ENCODE assay signal across 22 mouse cellular contexts in genomic region chr17:50453956-50454355, GRCm38 (mm10). TPM values are rescaled to one million over a fixed set of nuclear protein-coding genes. Genes with fewer than 3 reads are reported as not detected.
DNase-seq lines count a peak whose midpoint lies in the region; ATAC-seq lines count a peak whose summit lies in the region.
"Had no signal": no experiment of that assay in that cellular context is flagged by ENCODE, and none has a peak within 500 bp of the region (broad histone marks: within the 10 kb centered on the region; RNA-seq: fewer than 3 reads in every experiment).

No protein-coding gene starts in this region.

- intact Hi-C loops in left cerebral cortex, postnatal 4 days (cut with DNase I): no loop called here

- H3K9ac ChIP-seq in liver, embryonic 16.5 days (ENCODE audit: low read depth, low read length): no peak overlapping the region
- H3K9ac ChIP-seq: forebrain, embryonic 13.5 days; heart, embryonic 15.5 days; hindbrain, embryonic 15.5 days; intestine, embryonic 15.5 days; kidney, embryonic 15.5 days; limb, embryonic 15.5 days; midbrain, embryonic 13.5 days; neural tube, embryonic 13.5 days had no signal

- H3K4me1 ChIP-seq in liver, embryonic 16.5 days (ENCODE audit: control insufficient read depth, low read depth, low read length): no peaks in the 10 kb centered on the region; the same call in 1 of the 2 replicates
- 0 out of 2 replicates have a peak, but pooled peaks cover 3% of the 10 kb centered on the region for H3K4me1 ChIP-seq in limb, embryonic 10.5 days
- H3K4me1 ChIP-seq: embryonic facial prominence, embryonic 10.5 days; forebrain, embryonic 13.5 days; heart, embryonic 15.5 days; hindbrain, embryonic 15.5 days; intestine, embryonic 15.5 days; kidney, embryonic 15.5 days; limb, embryonic 15.5 days; midbrain, embryonic 13.5 days; neural tube, embryonic 13.5 days had no signal

- no peaks in the 10 kb centered on the region for H3K27me3 ChIP-seq in liver, embryonic 16.5 days (ENCODE audit: control insufficient read depth, insufficient read depth, low read depth, low read length)
- H3K27me3 ChIP-seq in limb, embryonic 10.5 days (ENCODE audit: low read depth, poor library complexity, severe bottlenecking): no peaks in the 10 kb centered on the region
- H3K27me3 ChIP-seq: forebrain, embryonic 13.5 days; heart, embryonic 15.5 days; hindbrain, embryonic 15.5 days; intestine, embryonic 15.5 days; kidney, embryonic 15.5 days; limb, embryonic 15.5 days; midbrain, embryonic 13.5 days; neural tube, embryonic 13.5 days had no signal

- H3K9me3 ChIP-seq in liver, embryonic 16.5 days (replicated peaks; ENCODE audit: control insufficient read depth, low read length): no peaks in the 10 kb centered on the region
- H3K9me3 ChIP-seq in limb, embryonic 10.5 days (replicated peaks): no peaks in the 10 kb centered on the region
- H3K9me3 ChIP-seq: embryonic facial prominence, embryonic 10.5 days; forebrain, embryonic 13.5 days; heart, embryonic 15.5 days; hindbrain, embryonic 15.5 days; intestine, embryonic 15.5 days; kidney, embryonic 15.5 days; limb, embryonic 15.5 days; midbrain, embryonic 13.5 days; neural tube, embryonic 13.5 days had no signal

- peak; percentile 26 to 59 for DNase-seq in spleen, postnatal 36 days (ENCODE audit: low spot score in 2 of 2)
- DNase-seq in spleen, adult 18-20 months: no peak
- DNase-seq in adrenal gland, adult 8-10 months: no peak
- DNase-seq in left cerebral cortex, postnatal 4 days: no peak
- no peak for DNase-seq in limb, embryonic 10.5 days (ENCODE audit: low spot score)
- DNase-seq: adrenal gland, postnatal 25 days; cerebellum, adult 8-10 months; heart, postnatal 4 days; right cerebral cortex, adult 18-20 months; thymus, adult 2 months had no signal

- ATAC-seq in common myeloid progenitor, adult 5-6 weeks (replicated peaks; ENCODE audit: low read depth, poor library complexity, severe bottlenecking): peak; percentile 30
- 0 out of 2 replicates have a peak, but pooled peaks have one; percentile 27 for ATAC-seq in liver, embryonic 16.5 days (ENCODE audit: low read depth)
- ATAC-seq: forebrain, embryonic 13.5 days; intestine, embryonic 15.5 days; lung, postnatal 0 days; midbrain, embryonic 13.5 days had no signal

- H3K4me3 ChIP-seq in liver, embryonic 16.5 days (ENCODE audit: low read depth, low read length): no peak overlapping the region
- H3K4me3 ChIP-seq in limb, embryonic 10.5 days: no peak overlapping the region
- H3K4me3 ChIP-seq: embryonic facial prominence, embryonic 10.5 days; forebrain, embryonic 13.5 days; heart, embryonic 15.5 days; hindbrain, embryonic 15.5 days; intestine, embryonic 15.5 days; kidney, embryonic 15.5 days; limb, embryonic 15.5 days; midbrain, embryonic 13.5 days; neural tube, embryonic 13.5 days had no signal

- H3K4me2 ChIP-seq in liver, embryonic 16.5 days (ENCODE audit: low read depth, low read length): no peak overlapping the region
- H3K4me2 ChIP-seq: forebrain, embryonic 13.5 days; heart, embryonic 15.5 days; hindbrain, embryonic 15.5 days; intestine, embryonic 15.5 days; kidney, embryonic 15.5 days; limb, embryonic 15.5 days; midbrain, embryonic 13.5 days; neural tube, embryonic 13.5 days had no signal

- 28% methylated on average over 5 of the region's 5 CpGs for WGBS in liver, embryonic 16.5 days (ENCODE audit: insufficient replicate concordance)
- 88% methylated on average over 5 of the region's 5 CpGs for WGBS in limb, embryonic 10.5 days

- H3K36me3 ChIP-seq in liver, embryonic 16.5 days (ENCODE audit: control insufficient read depth, insufficient read depth): no peaks in the 10 kb centered on the region
- no peaks in the 10 kb centered on the region for H3K36me3 ChIP-seq in limb, embryonic 10.5 days
- H3K36me3 ChIP-seq: embryonic facial prominence, embryonic 10.5 days; heart, embryonic 15.5 days; hindbrain, embryonic 15.5 days; intestine, embryonic 15.5 days; kidney, embryonic 15.5 days; limb, embryonic 15.5 days; midbrain, embryonic 13.5 days; neural tube, embryonic 13.5 days had no signal

- H3K27ac ChIP-seq in liver, embryonic 16.5 days (ENCODE audit: low read length): no peak overlapping the region
- no peak overlapping the region for H3K27ac ChIP-seq in limb, embryonic 10.5 days
- H3K27ac ChIP-seq: embryonic facial prominence, embryonic 10.5 days; forebrain, embryonic 13.5 days; heart, embryonic 15.5 days; hindbrain, embryonic 15.5 days; intestine, embryonic 15.5 days; kidney, embryonic 15.5 days; limb, embryonic 15.5 days; midbrain, embryonic 13.5 days; neural tube, embryonic 13.5 days had no signal

RNA-seq across cellular contexts. Expression of gene Plcl2, which starts 55.2 kb away (rescaled TPM):
- 35.1 and 42.6 TPM in 2 replicates for total RNA-seq in common myeloid progenitor, adult 5-6 weeks (2017)
- polyA plus RNA-seq in liver, embryonic 16.5 days (2015; fragmentation: Nextera tagmentation; extraction: Ambion mirVana): 1.1 and 1.5 TPM in 2 replicates
- 10 to 100 TPM; 60.4 to 90.4 (median 69.1) TPM for total RNA-seq in adrenal gland, adult 8-10 months (2022)
- 10 to 100 TPM; 51.2 to 52.0 TPM for total RNA-seq in left cerebral cortex, postnatal 4 days (2021)
- polyA plus RNA-seq in limb, embryonic 10.5 days (2016; fragmentation: Nextera tagmentation; extraction: Ambion mirVana): 5.0 and 6.4 TPM in 2 replicates

Comparison
In these comparisons a context has a peak if more than half of its experiments do, and no peak if none do; other contexts are left out.
1. DNase-seq: peak in spleen, postnatal 36 days (2 of 2); none in spleen, adult 18-20 months (0 of 2), adrenal gland, adult 8-10 months (single experiment), left cerebral cortex, postnatal 4 days (single experiment) and limb, embryonic 10.5 days (single experiment).